Mouse (Mus musculus) lung, postnatal 0 days (tissue): ENCODE measurements at regions not wholly inside any gene's neighbourhood (a gene's known extent, or its start where the extent isn't known, plus 50 kb on each side); places are given as distances from the start of the nearest gene placed in this dataset.

Experiments used
- CTCF ChIP-seq: IDR thresholded peaks from 2 replicates; pipeline ENCODE4 v1.5.1; 2016; ENCODE audit warnings: antibody characterized with exemption, mild to moderate bottlenecking
- EP300 ChIP-seq: IDR thresholded peaks from 2 replicates; pipeline ENCODE4 v1.6.1; 2016; ENCODE audit warnings: antibody characterized with exemption, mild to moderate bottlenecking, control low read depth

DNA sequence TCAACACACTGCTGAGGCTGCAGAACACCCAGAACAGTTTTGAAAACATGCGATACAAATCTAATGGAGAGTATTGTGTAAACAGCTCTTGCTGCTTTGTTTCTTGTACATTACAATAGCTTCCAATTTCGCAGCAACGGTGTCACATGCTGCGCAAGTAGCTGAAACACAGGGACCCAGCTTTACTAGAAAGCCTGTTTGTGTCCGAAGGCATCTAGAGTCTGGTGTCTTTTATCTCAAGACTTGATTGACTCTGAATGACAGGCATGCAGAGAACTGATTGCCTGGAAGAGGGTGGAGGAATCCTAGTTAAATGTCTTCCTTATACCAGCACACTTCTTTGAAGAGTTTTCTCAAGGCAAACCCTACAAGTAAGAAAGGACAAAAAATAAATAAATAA is 66.1 kb upstream of the Fgf10 start:
- TF ChIP-seq CTCF (no peak), EP300 (no peak)
